Mouse (Mus musculus) thymus, adult 2 months (tissue): ENCODE measurements at regions not wholly inside any gene's neighbourhood (a gene's known extent, or its start where the extent isn't known, plus 50 kb on each side); places are given as distances from the start of the nearest gene placed in this dataset.

Source experiments
- CTCF ChIP-seq: fragments of 200-500 bp; IDR thresholded peaks from 2 replicates; pipeline ENCODE4 v1.5.1; 2012; ENCODE audit warnings: mild to moderate bottlenecking, control low read depth, low read length, moderate library complexity, borderline replicate concordance; ENCODE audit not compliant: control insufficient read depth, poor library complexity, insufficient read depth; ENCODE audit errors: extremely low read depth
- POLR2A ChIP-seq: fragments of 200-500 bp; IDR thresholded peaks from 2 replicates; pipeline ENCODE4 v1.6.1; 2012; ENCODE audit warnings: mild to moderate bottlenecking, low read length, control low read depth, moderate library complexity; ENCODE audit not compliant: control insufficient read depth, poor library complexity, insufficient read depth; ENCODE audit errors: extremely low read depth

- TF ChIP-seq CTCF (no peak), POLR2A (no peak)
These were observed 221.1 kb downstream of the AI593442 start for GRCm38 (mm10) chr9:52458518-52458917.
